Mouse (Mus musculus): ENCODE data around the gene Gm10487. TPM values are rescaled to one million over a fixed set of nuclear protein-coding genes. Genes with fewer than 3 reads are reported as not detected.

Gene Gm10487
- polyA plus RNA-seq (2012; rRNA removed) = not detected in 2 replicates

DNA sequence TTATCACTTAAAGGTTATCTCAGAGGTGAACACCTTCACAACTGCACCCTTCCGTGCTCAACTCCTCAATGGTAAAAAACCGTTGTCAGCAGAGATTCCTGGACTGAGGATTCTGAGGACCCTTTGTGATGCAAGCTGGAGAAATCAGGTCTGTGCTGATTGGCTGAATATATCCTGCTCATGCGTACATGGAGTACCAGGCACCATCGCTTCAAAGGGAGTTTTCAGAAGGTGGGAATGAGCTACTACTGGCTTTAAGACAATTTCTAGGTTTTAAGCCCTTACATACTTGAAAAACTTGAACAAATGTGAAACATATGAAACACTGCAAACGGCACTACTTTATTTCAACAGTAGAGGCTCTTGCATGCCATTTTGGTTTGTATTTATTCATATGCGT, at the start of gene Gm10487:
Gene Gm10487 (minus strand): TSS at position 101 of the 400 bp plus-strand sequence.

